Mouse (Mus musculus) heart, postnatal 36 days (tissue): ENCODE measurements at regions not wholly inside any gene's neighbourhood (a gene's known extent, or its start where the extent isn't known, plus 50 kb on each side); places are given as distances from the start of the nearest gene placed in this dataset.

ENCODE experiments used
- DNase-seq, 2 experiments: peaks; one replicate each; pipeline ENCODE4 v3.0.0; 2021 to 2022
- intact Hi-C: fragments of 180-260 bp; cut with DNase I; formaldehyde crosslinking; loops from one replicate; pipeline ENCODE4 v1.15.1; 2025

DNA sequence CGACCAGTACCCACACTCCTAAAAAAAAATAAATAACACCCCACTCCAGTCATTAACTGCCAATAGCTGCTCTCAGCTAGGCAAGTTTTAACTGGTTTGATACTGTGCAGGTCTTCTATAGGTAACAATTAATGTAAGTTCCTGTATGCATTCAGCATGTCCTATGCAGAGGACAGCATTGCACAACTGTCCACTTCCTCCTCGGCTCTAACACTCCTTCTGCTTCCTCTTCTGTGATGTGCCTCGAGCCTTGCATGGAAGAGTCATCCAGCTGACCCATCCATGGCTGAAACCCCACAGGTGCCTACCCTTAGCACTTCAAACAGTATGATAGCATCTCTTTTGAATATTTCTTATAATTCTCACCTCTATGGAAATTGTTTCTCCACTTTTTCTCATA lies 449.4 kb upstream of the Rag2 start:
- intact Hi-C loops, result no loop called here
- no peak for DNase-seq

GRCm38 (mm10) chr2:101206637-101207036 lies 417.9 kb upstream of the Rag2 start:
- DNase-seq, result no peak
- intact Hi-C loops, result no loop called here

DNA sequence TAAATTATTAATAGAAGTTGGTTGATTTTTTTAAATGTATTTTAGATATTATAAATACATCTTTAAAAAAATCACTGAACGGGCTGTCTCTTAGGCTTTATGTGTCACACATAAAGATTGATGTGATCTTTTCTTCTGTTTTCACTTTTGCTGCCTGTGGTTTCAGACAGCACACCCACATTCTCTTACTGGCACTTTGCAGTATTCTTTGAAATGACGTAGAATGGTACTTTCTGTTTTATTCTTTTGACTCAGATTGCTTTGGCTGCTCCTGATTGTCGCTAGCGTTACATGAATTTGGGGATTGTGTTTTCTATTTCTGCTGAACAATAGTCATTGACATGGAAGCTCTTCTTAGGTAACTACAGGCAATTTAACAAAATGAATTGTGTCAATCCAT lies 415.4 kb upstream of the Rag2 start:
- no peak for DNase-seq
- intact Hi-C loops, result no loop called here

DNA sequence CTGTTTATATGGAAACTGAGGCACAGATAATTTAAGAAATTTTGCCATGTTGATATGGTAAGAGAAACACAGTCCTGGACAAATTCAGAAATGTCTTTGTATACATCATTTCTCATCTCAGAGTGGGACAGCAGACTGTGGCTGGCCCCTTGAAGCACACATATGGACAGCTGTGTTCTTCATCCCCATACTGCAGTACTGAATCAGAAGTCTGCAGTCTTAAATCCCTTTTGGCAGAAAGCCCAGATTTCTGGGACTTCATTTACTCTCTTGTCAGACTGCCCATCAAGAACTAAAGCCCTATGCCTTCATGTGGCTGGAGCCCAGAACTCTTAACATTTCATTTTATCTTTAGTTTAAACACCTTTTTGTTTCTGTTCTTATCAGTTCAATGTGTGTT lies 403.8 kb upstream of the Rag2 start:
- intact Hi-C loops, result no loop called here
- no peak for DNase-seq

DNA sequence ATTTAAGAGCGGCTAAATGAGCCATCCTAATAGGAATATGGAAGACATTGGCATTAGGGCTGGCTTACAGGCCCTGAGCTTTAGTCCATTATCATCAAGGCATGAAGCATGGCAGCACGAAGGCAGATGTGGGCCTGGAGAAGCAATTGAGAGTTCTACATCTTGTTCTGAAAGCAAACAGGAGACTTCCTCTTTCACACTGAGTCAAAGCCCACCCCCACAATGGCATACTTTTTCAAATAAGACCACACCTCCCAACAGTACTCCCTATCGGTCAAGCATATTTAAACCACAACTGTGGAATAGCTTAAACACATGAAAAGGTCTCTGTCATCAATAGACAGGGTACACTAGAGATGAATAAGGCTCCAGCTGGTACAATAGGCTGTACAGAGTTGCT lies 381.5 kb upstream of the Rag2 start:
- intact Hi-C loops, result no loop called here
- DNase-seq, result no peak

GRCm38 (mm10) chr2:101247133-101247532 lies 377.4 kb upstream of the Rag2 start:
- DNase-seq, result no peak
- intact Hi-C loops, result no loop called here

- intact Hi-C loops, result no loop called here
Observed at GRCm38 (mm10) chr2:101252228-101252627, 372.3 kb upstream of the Rag2 start.

GRCm38 (mm10) chr2:101256464-101256863 lies 368.1 kb upstream of the Rag2 start:
- DNase-seq, result no peak
- intact Hi-C loops, result no loop called here

More at GRCm38 (mm10) chr2:101252228-101252627, 372.3 kb upstream of the Rag2 start:
- no peak for DNase-seq

DNA sequence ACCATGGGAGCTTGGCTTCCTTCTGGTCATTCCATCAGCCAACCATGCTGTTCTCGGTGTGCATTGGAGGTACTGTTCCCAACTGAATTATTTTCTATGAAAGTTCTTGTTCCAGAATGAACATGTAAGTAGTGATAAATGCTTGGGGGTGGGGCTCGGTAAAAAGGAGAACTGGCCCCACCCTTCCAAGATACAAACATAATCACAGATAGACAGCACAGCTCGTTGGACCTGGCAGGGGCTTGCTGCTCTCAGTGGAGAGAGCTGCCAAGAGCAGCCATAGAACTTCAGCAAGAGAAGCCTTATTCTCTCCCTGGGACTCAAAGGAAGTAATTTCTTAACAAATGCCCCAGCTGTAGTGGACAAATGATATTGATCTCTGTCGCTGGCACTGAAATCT lies 360.6 kb upstream of the Rag2 start:
- no peak for DNase-seq
- intact Hi-C loops, result no loop called here

GRCm38 (mm10) chr2:101266685-101267374 lies 357.7 kb upstream of the Rag2 start:
- intact Hi-C loops, result no loop called here

DNA sequence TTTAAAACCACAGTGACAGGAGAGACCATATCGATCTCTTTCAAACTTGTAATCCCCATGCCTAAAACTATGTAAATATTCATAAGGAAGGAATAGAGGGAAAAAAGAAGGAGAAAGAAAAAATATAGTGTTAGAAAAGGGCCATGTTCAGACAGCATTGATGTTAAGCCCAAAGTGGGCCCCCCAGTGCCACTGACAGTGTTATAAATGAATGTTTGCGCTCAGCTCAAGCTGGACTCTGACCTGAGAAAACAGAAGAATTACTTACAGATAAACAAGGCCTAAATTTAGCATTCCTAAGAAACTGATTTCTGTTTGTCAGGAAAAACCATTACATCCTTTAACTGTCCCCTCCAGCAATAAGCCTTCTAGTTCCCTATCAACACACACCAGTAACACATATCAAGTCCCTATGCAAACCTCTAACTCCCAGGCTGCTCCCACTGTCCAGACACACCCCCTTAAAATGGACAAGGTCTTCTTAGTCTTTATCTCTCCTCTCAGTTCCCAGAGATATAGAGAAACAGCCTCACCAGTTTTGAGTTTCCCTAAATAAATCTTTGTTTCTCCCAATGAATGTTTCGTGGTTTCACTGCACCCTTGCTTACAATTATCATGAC lies 350.4 kb upstream of the Rag2 start:
- intact Hi-C loops, result no loop called here
- no peak for DNase-seq

More at GRCm38 (mm10) chr2:101266685-101267374, 357.7 kb upstream of the Rag2 start:
- DNase-seq, result no peak

DNA sequence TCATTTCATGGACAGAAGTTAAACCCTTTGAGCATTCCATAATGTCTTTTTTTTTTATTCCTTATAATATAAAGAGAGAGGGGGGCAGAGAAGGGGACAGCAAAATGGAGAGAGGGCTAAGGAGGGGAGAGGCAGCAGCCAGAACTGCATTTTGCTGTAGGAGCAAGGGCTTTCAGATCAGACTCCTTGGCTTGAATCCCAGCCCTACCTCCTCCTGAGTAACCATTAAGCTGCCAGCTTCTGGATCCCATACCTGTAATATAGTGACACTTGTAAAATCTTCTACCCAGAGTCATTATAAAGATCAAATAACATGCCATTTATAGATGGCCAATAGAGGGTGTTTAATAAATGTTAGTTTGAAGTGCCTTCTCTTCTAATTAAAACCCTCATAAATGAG lies 339.6 kb upstream of the Rag2 start:
- no peak for DNase-seq
- intact Hi-C loops, result no loop called here

DNA sequence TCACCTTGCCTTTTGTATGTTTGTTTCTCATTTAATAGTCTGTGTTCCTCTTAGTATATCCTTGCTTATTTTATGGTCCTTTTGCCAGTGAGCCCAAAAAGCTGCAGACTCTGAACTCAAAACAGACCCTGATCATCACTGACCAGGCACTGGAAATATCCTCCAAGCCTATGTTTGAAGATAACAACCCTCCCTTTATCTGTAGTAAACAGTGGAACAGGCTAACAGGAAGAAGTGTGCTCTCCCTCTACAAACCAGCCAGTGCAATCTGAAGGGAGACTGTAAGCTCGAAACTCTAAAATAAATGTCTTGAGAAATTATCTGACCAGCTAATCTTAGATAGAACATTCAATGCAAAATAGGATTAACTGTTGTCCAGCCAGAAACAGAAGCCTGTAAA lies 336.4 kb upstream of the Rag2 start:
- intact Hi-C loops, result no loop called here
- no peak for DNase-seq

DNA sequence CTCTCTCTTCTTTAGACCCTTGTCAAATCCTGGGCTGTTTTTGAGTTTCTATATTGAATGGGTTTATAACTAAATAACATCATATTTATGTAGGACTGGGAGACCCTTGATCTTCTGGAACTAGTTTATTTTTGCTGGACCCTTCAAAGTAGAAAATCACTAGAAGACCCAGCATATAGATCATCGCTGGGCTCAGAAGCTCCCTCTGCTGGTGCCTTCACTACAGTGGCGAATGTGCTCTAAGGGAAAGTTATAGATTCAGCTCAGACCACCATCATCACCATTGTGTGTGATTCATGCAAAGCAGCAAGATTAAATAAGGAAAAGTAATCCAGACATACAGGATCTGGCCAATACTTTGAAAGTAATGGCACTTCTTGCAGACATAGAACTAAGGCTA lies 335.4 kb upstream of the Rag2 start:
- intact Hi-C loops, result no loop called here

GRCm38 (mm10) chr2:101290738-101291137 lies 333.8 kb upstream of the Rag2 start:
- intact Hi-C loops, result no loop called here
- DNase-seq, result no peak

More for the DNA sequence above, 335.4 kb upstream of the Rag2 start:
- no peak for DNase-seq

DNA sequence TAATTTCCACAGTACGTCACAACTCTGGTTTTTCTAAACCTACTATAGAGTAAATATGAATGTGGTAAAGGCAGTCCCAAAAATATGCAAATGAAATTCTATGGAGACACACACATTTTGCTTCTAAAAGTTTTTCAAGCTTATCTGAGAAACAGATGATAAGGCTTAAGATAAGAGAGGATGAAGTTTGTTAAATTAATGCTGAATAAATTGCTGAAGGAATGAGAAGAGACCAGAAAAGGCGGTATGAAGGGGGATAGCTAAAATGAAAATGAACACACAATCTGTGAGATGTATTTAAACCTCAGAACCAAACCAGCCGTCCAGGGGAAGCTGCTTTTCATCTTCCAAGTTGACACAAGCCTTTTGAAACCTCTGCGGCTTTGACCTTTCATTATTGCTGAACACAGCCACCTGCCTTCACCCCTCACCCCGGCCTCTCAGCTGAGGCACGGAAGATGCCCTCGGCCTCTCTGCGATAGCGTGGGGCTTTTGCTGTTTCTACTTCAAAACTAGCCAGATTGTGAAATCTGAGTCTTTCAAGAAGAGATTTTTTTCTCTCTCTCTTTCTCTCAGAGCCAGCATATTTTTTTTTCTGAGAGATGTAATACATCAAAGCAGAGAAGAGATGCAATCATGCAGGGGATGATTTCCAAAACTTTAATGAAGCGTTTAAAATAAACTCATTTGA lies 328.7 kb upstream of the Rag2 start:
- intact Hi-C loops, result no loop called here
- DNase-seq, result no peak

DNA sequence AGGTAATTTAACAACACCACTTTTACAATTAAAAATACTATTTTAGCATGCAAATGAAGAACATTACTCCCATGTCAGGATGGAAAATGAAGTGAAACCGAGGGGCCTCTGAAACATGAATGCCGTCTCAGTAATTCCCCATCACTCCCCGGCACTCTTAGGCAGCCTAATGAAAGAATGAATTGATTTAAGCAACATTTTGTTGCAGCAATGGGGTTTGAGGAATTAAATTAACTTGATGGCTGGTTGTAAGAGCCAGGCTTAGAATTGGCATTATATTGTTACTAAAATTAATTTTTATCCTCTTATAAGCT lies 328.2 kb upstream of the Rag2 start:
- DNase-seq, result no peak
- intact Hi-C loops, result no loop called here

DNA sequence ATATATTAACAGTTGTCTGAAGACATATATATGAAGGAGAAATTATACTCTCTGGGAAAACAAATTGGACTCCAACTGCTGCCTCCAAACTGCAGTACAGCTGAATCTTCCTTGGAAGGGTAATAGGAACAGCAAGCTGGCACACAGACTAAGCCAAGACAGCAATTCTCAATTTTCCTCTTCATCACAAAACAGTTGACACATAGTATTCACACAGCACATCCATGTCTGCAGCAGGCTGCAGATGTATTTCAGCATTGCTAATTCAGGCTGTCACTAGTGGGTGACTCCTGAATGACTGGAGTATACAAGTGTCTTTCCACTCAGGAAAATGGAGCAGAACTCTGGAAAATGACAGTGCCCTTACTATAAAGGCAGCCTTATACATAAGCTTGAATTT lies 327.7 kb upstream of the Rag2 start:
- no peak for DNase-seq

GRCm38 (mm10) chr2:101299126-101299525 lies 325.4 kb upstream of the Rag2 start:
- intact Hi-C loops, result no loop called here
- DNase-seq, result no peak

More for the DNA sequence above, 327.7 kb upstream of the Rag2 start:
- intact Hi-C loops, result no loop called here

DNA sequence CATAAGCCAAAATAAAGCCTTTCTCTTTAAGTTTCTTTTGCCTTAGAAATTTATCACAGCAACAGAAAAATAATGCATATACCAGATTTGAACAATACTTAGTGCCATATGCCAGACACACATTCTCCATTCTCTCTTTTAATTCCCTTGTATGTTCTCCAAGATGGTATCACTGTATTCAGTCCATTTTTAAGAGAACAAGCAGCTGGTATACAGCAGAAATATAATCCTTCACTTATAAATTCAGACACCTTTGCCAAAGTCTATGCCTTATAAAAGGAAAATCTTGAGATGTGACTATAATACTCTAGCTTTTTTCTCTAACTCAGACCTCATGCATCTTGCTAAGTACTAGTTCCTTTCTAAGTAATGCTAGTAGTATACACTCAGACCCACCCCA lies 324.4 kb upstream of the Rag2 start:
- intact Hi-C loops, result no loop called here
- no peak for DNase-seq

- intact Hi-C loops, result no loop called here
- DNase-seq, result no peak
Observed at GRCm38 (mm10) chr2:101321286-101321914, 303.1 kb upstream of the Rag2 start.

GRCm38 (mm10) chr2:101356709-101357108 lies 267.8 kb upstream of the Rag2 start:
- intact Hi-C loops, result no loop called here

More at GRCm38 (mm10) chr2:101356709-101357108, 267.8 kb upstream of the Rag2 start:
- no peak for DNase-seq
